Mouse (Mus musculus) limb, embryonic 13.5 days (tissue): ENCODE measurements around the gene Gpc6. TPM values are rescaled to one million over a fixed set of nuclear protein-coding genes. Genes with fewer than 3 reads are reported as not detected.
A peak's percentile ranks its signal among the peaks of the same experiment; 100 is the strongest.

Source experiments
- ATAC-seq: fragments of 200-750 bp; cut with Nextera tagmentation; 2 replicates; pipeline ENCODE4 v1.8.0; 2017; ENCODE audit warnings: low read depth, moderate number of reproducible peaks, moderate TSS enrichment; ENCODE audit not compliant: low FRiP score
- H3K27ac ChIP-seq: fragments of 300-500 bp; sonication (generic); 2 replicates; pipeline ENCODE4 v1.5.1; 2015; ENCODE audit warnings: inconsistent platforms, mild to moderate bottlenecking, moderate library complexity
- H3K27me3 ChIP-seq: fragments of 300-500 bp; sonication (generic); 2 replicates; pipeline ENCODE4 v1.6.1; 2015; ENCODE audit warnings: mild to moderate bottlenecking, inconsistent platforms
- H3K36me3 ChIP-seq: fragments of 300-500 bp; sonication (generic); 2 replicates; pipeline ENCODE4 v1.6.1; 2015; ENCODE audit warnings: inconsistent platforms, mild to moderate bottlenecking, moderate library complexity
- H3K4me1 ChIP-seq: fragments of 300-500 bp; sonication (generic); 2 replicates; pipeline ENCODE4 v1.6.1; 2015; ENCODE audit warnings: inconsistent platforms
- H3K4me2 ChIP-seq: fragments of 300-500 bp; sonication (generic); replicated peaks from 2 replicates; pipeline ENCODE4 v1.6.1; 2015; ENCODE audit warnings: inconsistent platforms, mild to moderate bottlenecking, moderate library complexity
- H3K4me3 ChIP-seq: fragments of 300-500 bp; sonication (generic); 2 replicates; pipeline ENCODE4 v1.5.1; 2015; ENCODE audit warnings: moderate library complexity, mild to moderate bottlenecking, inconsistent platforms
- H3K9ac ChIP-seq: fragments of 300-500 bp; sonication (generic); 2 replicates; pipeline ENCODE4 v1.6.1; 2015; ENCODE audit warnings: mild to moderate bottlenecking, inconsistent platforms
- H3K9me3 ChIP-seq: fragments of 300-500 bp; sonication (generic); 2 replicates; pipeline ENCODE4 v1.6.1; 2016; ENCODE audit warnings: inconsistent platforms
- whole genome bisulfite sequencing: fragments of 180-500 bp; shearing (Covaris S2); methylation state at CpG from one replicate; pipeline ENCODE4 v1.1.7; 2015; 5-methylcytosine and 5-hydroxymethylcytosine counted together
- polyA plus RNA-seq: library from polyadenylated mRNA; unstranded; fragments of >200 nt; fragmentation: Nextera tagmentation; extraction: Ambion mirVana; gene quantifications from 2 replicates; pipeline ENCODE4 v1.2.1, GENCODE M21; 2015

The Gpc6 gene
- polyA plus RNA-seq, 1 experiment from 2014 or later: 59.6 TPM

DNA sequence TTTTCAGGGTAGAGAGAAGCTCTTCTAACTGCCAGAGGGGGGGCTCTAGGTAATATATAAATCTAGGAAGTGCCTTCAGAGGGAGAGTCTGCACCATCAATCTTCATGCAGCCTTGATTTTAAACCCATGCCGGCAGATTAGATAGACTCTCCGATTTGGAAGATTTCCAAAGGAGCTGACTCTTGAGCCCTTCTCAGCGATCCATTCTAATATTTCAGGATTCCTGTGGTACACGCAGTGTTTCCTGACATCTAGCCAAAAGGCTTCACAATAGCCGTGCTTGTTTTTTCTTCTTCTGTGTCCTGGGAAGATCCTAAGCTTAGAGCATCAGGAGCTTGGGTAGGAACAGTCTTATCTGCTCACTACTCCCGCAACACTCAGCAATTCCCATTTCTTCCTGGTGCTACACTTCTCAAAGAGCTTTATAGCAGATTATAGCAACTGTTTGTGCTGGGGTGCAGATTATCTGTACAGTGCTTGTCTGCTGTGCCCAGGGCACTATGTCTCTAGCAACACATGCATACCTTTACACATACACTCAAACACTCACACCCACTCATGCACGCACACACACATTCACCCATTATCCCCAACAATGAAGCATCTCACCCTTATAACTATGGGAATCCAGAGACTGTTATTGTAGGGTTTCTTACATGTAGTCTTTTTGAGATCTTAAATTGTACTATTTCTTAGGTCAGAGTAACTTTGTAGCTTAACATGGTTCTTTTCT lies 3.8 kb downstream of the Gpc6 start:
- Histone ChIP-seq H3K9ac (no peak overlapping the region), H3K9me3 (no peaks in the 10 kb centered on the region), H3K4me3 (peak overlapping the region; percentile 88), H3K4me2 (peak overlapping the region; percentile 72), H3K4me1 (peaks cover 23% of the 10 kb centered on the region), H3K36me3 (no peaks in the 10 kb centered on the region), H3K27me3 (no peaks in the 10 kb centered on the region), H3K27ac (no peak overlapping the region)
- ATAC-seq: no peak
- 46% methylated on average over 7 of the region's 7 CpGs for WGBS

DNA sequence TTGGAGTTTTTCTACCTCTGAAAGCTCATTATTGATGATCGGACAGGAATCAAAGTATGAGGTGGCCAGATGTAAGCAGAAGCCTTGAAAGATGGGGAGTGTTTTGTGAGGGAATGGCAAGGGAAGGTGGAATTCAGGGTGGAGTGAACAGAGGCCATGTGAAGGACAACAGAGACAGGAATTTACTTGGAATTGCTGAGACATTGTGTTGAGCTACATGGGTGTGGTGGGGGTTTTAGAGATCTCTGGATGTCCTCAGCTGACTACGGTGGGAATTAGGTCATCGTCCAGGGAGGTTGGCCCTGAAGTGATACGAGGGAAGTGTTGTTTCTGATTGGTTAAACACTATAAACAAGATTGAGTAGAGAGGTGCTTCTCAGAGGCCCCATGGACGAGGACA lies 8.7 kb downstream of the Gpc6 start:
- ATAC-seq: no peak
- Histone ChIP-seq H3K36me3 (no peaks in the 10 kb centered on the region), H3K9me3 (no peaks in the 10 kb centered on the region), H3K4me3 (no peak overlapping the region), H3K4me2 (no peak overlapping the region), H3K9ac (no peak overlapping the region), H3K27ac (no peak overlapping the region), H3K27me3 (no peaks in the 10 kb centered on the region), H3K4me1 (peaks cover 16% of the 10 kb centered on the region)
- WGBS: 71% methylated on average over 5 of the region's 5 CpGs

DNA sequence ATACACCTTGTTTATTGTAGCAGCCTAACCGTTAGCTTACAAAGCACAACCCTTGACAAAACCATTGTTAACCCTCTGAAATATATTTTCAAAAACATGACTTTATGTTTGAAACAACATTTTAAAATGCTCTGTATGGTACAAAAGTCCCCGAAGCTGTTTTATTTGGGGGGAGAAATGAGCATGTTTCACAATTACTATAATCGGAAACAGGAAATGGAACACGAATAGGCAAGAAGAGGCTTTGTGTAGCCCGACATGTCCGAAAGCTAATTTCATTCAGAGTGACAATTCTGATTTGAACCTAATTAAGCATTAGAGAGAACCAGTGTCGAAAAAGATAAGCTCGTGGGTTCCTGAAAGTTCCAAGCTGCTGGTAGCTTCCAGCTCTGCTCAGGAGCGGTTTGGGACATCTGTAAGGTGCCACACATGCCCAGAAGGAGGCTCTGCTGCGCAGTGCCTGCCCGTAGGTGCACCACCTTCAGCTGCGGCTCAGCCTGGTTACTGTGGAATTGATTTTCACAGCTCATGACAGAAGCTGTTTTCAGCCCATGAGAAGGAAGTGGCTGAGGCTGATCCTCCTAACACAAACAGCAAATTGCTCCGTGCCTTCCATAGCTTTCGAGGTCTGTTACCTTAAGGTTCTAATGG lies 12.9 kb downstream of the Gpc6 start:
- H3K27ac ChIP-seq: no peak overlapping the region
- H3K27me3 ChIP-seq: no peaks in the 10 kb centered on the region
- H3K9ac ChIP-seq: 0 out of 2 replicates have a peak overlapping the region, but pooled peaks have one; percentile 8
- WGBS: 56% methylated on average over 14 of the region's 14 CpGs
- H3K4me1 ChIP-seq: peaks cover 23% of the 10 kb centered on the region
- H3K9me3 ChIP-seq: no peaks in the 10 kb centered on the region
- H3K4me2 ChIP-seq: no peak overlapping the region
- no peak overlapping the region for H3K4me3 ChIP-seq
- ATAC-seq: no peak
- H3K36me3 ChIP-seq: no peaks in the 10 kb centered on the region

DNA sequence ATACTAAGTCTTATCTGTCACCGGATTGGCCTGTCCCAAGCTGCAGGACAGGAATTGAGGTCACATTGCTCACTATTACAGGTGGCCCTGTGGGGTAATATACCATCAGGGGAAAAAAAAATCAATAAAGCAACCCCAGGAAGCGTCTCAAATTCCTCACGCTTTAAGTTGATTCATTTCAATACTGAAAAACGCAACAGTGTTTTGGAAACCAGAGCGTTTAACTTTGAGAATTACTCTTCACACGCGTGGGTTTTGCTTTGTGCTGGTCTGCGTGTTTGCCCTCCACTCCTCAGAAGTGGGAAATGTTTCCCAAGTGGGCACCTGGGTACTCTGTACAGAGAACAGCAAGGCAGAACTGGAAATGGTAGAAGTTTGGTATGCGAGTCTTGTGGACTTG lies 13.6 kb downstream of the Gpc6 start:
- Histone ChIP-seq H3K9ac (no peak overlapping the region), H3K36me3 (no peaks in the 10 kb centered on the region), H3K4me2 (no peak overlapping the region), H3K4me3 (no peak overlapping the region), H3K9me3 (peaks cover 2% of the 10 kb centered on the region; the same call in 1 of the 2 replicates), H3K27ac (no peak overlapping the region), H3K4me1 (peaks cover 23% of the 10 kb centered on the region), H3K27me3 (no peaks in the 10 kb centered on the region)
- ATAC-seq: no peak
- 65% methylated on average over 9 of the region's 9 CpGs for WGBS

DNA sequence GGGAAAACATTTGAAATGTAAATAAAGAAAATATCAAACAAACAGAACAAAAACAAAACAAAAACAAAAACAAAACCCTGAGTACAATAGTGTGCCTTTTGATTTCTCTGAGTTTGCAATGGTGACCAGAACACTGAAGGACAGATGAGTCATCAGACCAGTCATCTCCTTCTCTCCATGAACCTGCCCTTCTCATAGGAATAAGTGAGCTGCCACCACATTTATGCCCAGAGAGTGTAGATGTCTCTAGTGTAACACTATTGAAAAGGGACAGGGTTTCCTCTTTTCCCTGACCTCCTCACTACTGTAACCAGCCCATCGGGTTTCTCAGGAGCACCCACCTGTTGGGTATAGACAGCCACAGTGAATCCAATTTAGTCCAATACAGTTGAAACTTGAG lies 14.4 kb downstream of the Gpc6 start:
- no peak for ATAC-seq
- no peaks in the 10 kb centered on the region for H3K27me3 ChIP-seq
- no peak overlapping the region for H3K4me2 ChIP-seq
- no peak overlapping the region for H3K4me3 ChIP-seq
- peaks cover 9% of the 10 kb centered on the region; the same call in 1 of the 2 replicates for H3K9me3 ChIP-seq
- H3K9ac ChIP-seq: no peak overlapping the region
- 95% methylated on average over 1 of the region's 1 CpGs for WGBS
- H3K27ac ChIP-seq: no peak overlapping the region
- 0 out of 2 replicates have a peak, but pooled peaks cover 3% of the 10 kb centered on the region for H3K36me3 ChIP-seq
- H3K4me1 ChIP-seq: peaks cover 23% of the 10 kb centered on the region

DNA sequence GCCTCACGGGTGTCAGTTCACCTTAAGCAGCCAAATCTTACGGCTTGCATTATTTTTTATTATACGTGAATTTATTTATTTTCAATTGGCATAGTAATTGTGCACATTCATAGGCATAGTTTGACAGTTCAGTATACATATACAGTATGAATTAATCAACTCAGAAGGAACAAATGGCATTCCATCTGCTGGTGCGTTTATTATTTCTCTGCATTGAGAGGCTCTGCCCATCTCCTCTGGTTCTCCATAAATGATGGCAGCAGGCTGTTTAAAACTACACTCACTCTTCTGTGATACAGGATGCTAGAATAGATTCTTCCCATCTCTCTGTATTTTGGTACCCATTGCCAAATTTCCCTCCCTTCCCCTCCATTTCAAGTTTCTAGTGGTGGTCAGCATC lies 16.7 kb downstream of the Gpc6 start:
- no peak overlapping the region for H3K4me3 ChIP-seq
- H3K27me3 ChIP-seq: no peaks in the 10 kb centered on the region
- peaks cover 9% of the 10 kb centered on the region; the same call in 1 of the 2 replicates for H3K9me3 ChIP-seq
- H3K27ac ChIP-seq: no peak overlapping the region
- peaks cover 23% of the 10 kb centered on the region for H3K4me1 ChIP-seq
- no peak overlapping the region for H3K9ac ChIP-seq
- ATAC-seq: no peak
- WGBS: 78% methylated on average over 4 of the region's 4 CpGs
- H3K4me2 ChIP-seq: no peak overlapping the region
- H3K36me3 ChIP-seq: 0 out of 2 replicates have a peak, but pooled peaks cover 3% of the 10 kb centered on the region

DNA sequence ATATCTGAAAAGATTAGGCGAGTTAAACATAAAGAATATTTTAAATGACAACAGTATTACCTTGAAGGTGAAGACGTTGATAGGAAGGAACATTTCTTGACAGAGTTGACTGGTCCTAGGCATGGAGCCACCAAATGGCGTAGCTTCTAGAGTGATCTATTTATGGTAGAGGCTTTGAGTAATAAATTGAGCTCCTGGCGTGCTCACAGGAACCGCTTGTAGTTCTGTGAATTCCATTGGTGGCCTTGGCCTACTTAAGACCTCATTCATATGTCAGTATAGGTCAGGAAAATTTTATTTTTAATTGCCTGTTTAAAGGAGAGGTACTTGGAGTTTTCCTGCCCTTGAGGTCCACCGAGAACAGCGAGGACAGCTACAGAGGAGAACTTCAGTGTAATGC lies 18.6 kb downstream of the Gpc6 start:
- 88% methylated on average over 7 of the region's 7 CpGs for WGBS

DNA sequence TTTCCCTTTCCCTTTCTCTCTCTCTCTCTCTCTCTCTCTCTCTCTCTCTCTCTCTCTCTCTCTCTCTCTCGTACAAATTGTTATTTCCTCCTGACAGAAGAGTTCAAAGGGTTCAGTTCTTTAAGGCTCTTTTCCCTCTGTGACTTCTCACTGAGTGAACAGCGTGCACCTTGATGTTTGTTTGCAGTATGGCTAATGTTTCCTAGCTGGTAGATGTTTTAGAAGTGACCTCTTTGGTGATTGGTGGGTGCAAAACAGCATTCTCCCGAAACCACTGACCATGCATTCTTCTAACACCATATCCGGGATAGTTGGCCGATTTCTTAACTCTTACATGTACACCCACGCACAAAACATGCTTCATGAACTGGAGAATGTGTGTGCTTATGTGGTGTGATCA lies 20.9 kb downstream of the Gpc6 start:
- H3K36me3 ChIP-seq: peaks cover 8% of the 10 kb centered on the region; the same call in 1 of the 2 replicates
- no peaks in the 10 kb centered on the region for H3K27me3 ChIP-seq
- H3K4me3 ChIP-seq: no peak overlapping the region
- no peak overlapping the region for H3K27ac ChIP-seq
- no peak for ATAC-seq
- H3K9ac ChIP-seq: no peak overlapping the region
- 81% methylated on average over 6 of the region's 6 CpGs for WGBS
- no peak overlapping the region for H3K4me2 ChIP-seq
- H3K9me3 ChIP-seq: peaks cover 12% of the 10 kb centered on the region; the same call in 1 of the 2 replicates
- H3K4me1 ChIP-seq: no peaks in the 10 kb centered on the region

More for the DNA sequence above, 18.6 kb downstream of the Gpc6 start:
- H3K4me2 ChIP-seq: no peak overlapping the region
- no peak overlapping the region for H3K4me3 ChIP-seq
- ATAC-seq: no peak
- peaks cover 11% of the 10 kb centered on the region; the same call in 1 of the 2 replicates for H3K9me3 ChIP-seq
- no peaks in the 10 kb centered on the region for H3K27me3 ChIP-seq
- H3K27ac ChIP-seq: no peak overlapping the region
- H3K4me1 ChIP-seq: peaks cover 12% of the 10 kb centered on the region
- H3K9ac ChIP-seq: no peak overlapping the region
- peaks cover 4% of the 10 kb centered on the region; the same call in 1 of the 2 replicates for H3K36me3 ChIP-seq

DNA sequence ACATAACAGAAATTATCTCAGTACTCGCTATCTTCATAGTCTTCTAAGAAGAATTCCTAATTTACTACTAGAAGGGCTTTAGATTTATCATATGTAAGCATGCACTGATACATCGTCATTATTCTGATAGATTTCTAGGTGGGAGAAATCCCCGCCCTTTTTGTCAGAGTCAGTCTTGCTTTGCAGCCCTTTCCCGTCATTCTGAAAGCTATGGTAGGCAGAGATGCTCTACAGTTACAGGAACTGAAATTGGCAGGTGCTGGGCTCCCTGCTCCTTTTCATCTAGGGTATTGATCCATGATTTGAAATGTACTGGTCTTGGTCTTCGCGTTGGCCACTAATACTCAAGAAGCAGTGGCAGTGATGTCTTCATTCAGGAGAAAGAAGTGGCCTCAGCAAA lies 22.3 kb downstream of the Gpc6 start:
- Histone ChIP-seq H3K27me3 (no peaks in the 10 kb centered on the region), H3K9me3 (peaks cover 15% of the 10 kb centered on the region), H3K36me3 (peaks cover 17% of the 10 kb centered on the region), H3K27ac (no peak overlapping the region), H3K4me3 (no peak overlapping the region), H3K4me1 (no peaks in the 10 kb centered on the region), H3K9ac (no peak overlapping the region), H3K4me2 (no peak overlapping the region)
- ATAC-seq: no peak
- WGBS: 93% methylated on average over 6 of the region's 6 CpGs

DNA sequence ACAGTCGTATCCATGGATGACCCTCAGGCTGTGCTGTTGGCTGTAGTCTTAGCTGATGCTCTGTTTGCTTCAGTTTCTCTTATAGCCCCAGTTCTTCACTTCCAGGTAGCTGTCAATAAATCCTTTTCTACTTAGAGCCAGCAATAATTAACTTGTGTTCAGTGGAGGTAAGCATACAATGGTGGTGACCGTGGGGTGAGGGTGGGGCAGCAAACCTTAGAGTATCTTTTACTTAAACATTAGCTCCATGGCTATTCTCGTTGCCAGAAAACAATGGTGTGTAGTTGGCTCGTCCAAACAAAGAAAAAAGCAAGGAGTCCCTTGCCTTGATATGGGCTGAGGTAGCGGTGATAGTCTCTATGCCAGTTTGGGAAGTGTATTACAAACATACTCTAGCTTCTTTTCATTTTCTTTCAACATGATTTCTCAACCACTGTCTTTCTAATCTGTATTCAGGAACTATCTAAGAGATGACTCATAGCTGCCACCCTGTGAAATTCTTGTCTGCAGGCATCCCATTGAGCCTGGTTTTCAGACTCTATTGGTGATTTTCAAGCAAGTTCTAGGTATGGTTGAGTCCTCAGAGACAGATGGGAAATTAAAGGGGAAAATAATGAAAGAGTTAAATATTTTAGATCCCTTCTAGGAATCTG lies 22.9 kb downstream of the Gpc6 start:
- H3K4me3 ChIP-seq: no peak overlapping the region
- no peak overlapping the region for H3K9ac ChIP-seq
- 93% methylated on average over 5 of the region's 5 CpGs for WGBS
- H3K4me2 ChIP-seq: no peak overlapping the region
- ATAC-seq: no peak
- H3K9me3 ChIP-seq: peaks cover 16% of the 10 kb centered on the region
- no peak overlapping the region for H3K27ac ChIP-seq
- H3K27me3 ChIP-seq: no peaks in the 10 kb centered on the region
- peaks cover 17% of the 10 kb centered on the region for H3K36me3 ChIP-seq
- no peaks in the 10 kb centered on the region for H3K4me1 ChIP-seq

DNA sequence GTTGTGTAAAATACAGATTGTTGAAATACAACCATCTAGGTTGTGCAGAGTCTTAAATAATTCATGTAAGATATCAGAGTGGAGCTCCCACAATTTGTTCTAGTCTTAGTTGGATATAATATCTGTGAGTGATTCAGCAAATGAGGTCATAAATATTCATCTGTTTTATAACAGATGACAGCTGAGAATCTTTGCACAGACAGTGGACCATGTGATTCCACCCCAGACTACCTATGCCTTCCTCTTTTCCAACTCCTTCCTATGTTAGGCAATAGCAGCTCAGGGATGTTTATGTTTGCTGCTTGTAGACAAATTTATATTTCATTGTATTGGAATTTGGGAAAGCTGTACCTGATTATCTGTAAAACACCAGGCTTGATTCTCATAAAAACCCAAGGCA lies 32.0 kb downstream of the Gpc6 start:
- Histone ChIP-seq H3K9ac (no peak overlapping the region), H3K4me1 (no peaks in the 10 kb centered on the region), H3K36me3 (peaks cover 3% of the 10 kb centered on the region), H3K4me2 (no peak overlapping the region), H3K27ac (no peak overlapping the region), H3K27me3 (no peaks in the 10 kb centered on the region), H3K4me3 (no peak overlapping the region), H3K9me3 (peaks cover 4% of the 10 kb centered on the region)
- no peak for ATAC-seq

DNA sequence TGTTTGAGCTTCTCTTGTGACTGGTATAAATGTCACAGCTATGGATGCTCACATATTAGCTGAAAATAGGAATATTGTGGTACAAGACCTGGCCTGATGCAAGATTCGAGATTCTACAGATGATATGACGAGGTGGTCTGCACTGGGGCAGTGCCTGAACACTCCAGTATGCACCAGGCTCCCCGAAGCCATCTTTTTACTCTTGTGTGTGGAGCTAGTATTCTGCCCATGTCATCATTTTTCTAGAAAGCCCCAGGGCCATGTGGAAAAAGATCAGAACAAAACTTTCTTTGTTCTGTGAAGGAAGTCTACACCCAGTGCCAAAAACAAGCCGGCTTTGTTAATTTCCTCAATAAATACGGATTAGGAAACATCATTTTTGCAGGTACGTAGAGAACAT lies 39.7 kb downstream of the Gpc6 start:
- 60% methylated on average over 6 of the region's 6 CpGs for WGBS
- H3K4me3 ChIP-seq: no peak overlapping the region
- H3K4me1 ChIP-seq: peaks cover 5% of the 10 kb centered on the region
- ATAC-seq: peak; percentile 51; the same call in 1 of the 2 replicates
- no peak overlapping the region for H3K9ac ChIP-seq
- H3K4me2 ChIP-seq: no peak overlapping the region
- no peaks in the 10 kb centered on the region for H3K27me3 ChIP-seq
- H3K27ac ChIP-seq: no peak overlapping the region
- H3K9me3 ChIP-seq: no peaks in the 10 kb centered on the region
- no peaks in the 10 kb centered on the region for H3K36me3 ChIP-seq
